Comparison of ENCODE assay signal across 10 mouse cellular contexts in genomic region chr11:102215511-102215910, GRCm38 (mm10). TPM values are rescaled to one million over a fixed set of nuclear protein-coding genes. Genes with fewer than 3 reads are reported as not detected.
A peak's percentile ranks its signal among the peaks of the same experiment; 100 is the strongest.
DNase-seq lines count a peak whose midpoint lies in the region; ATAC-seq and TF ChIP-seq lines count a peak whose summit lies in the region.
"Had no signal": no experiment of that assay in that cellular context is flagged by ENCODE, and none has a peak within 500 bp of the region (broad histone marks: within the 10 kb centered on the region; RNA-seq: fewer than 3 reads in every experiment).

No protein-coding gene starts in this region.

- TF ChIP-seq POLR2A in olfactory bulb, adult 2 months (IDR thresholded peaks at IDR 0.05; ENCODE audit: insufficient read depth, low read depth, low read length): no peak

- no peak for TF ChIP-seq CTCF in gastrocnemius, adult 2 months (IDR thresholded peaks at IDR 0.05)
- TF ChIP-seq CTCF in lung, postnatal 0 days (IDR thresholded peaks at IDR 0.05): no peak
- no peak for TF ChIP-seq CTCF in heart, postnatal 0 days (IDR thresholded peaks at IDR 0.05; ENCODE audit: low read depth)
- TF ChIP-seq CTCF in olfactory bulb, adult 2 months (IDR thresholded peaks at IDR 0.05; ENCODE audit: insufficient read depth, low read depth, low read length): no peak

- H3K27ac ChIP-seq in gastrocnemius, adult 2 months: peak overlapping the region; percentile 98
- peak overlapping the region; percentile 80 for H3K27ac ChIP-seq in lung, postnatal 0 days (ENCODE audit: low read length)
- peak overlapping the region; percentile 92 for H3K27ac ChIP-seq in heart, postnatal 0 days (ENCODE audit: low read depth)
- peak overlapping the region; percentile 87 for H3K27ac ChIP-seq in olfactory bulb, adult 2 months (ENCODE audit: insufficient read depth, low read depth, low read length)

- H3K4me1 ChIP-seq in lung, postnatal 0 days (ENCODE audit: insufficient read depth, low read depth, low read length): peaks cover 69% of the 10 kb centered on the region
- peaks cover 81% of the 10 kb centered on the region for H3K4me1 ChIP-seq in heart, postnatal 0 days (ENCODE audit: control insufficient read depth, insufficient read depth)
- H3K4me1 ChIP-seq in olfactory bulb, adult 2 months (ENCODE audit: control insufficient read depth, insufficient read depth, low read length): peaks cover 77% of the 10 kb centered on the region

- H3K4me2 ChIP-seq in lung, postnatal 0 days (replicated peaks; ENCODE audit: low read depth, low read length): peak overlapping the region; percentile 33
- H3K4me2 ChIP-seq in heart, postnatal 0 days (ENCODE audit: low read depth, low read length): peak overlapping the region; percentile 80

- no peaks in the 10 kb centered on the region for H3K9me3 ChIP-seq in lung, postnatal 0 days (ENCODE audit: low read length)
- no peaks in the 10 kb centered on the region for H3K9me3 ChIP-seq in heart, postnatal 0 days (replicated peaks; ENCODE audit: control insufficient read depth, low read length)

- H3K9ac ChIP-seq in lung, postnatal 0 days (replicated peaks; ENCODE audit: low read depth): no peak overlapping the region
- H3K9ac ChIP-seq in heart, postnatal 0 days (replicated peaks; ENCODE audit: low read depth, low read length): peak overlapping the region; percentile 22; the same call in 1 of the 2 replicates

- DNase-seq in gastrocnemius, adult 2 months: peak; percentile 43
- no peak for DNase-seq in gastrocnemius, postnatal 25 days
- no peak for DNase-seq in lung, postnatal 0 days (ENCODE audit: low spot score)
- DNase-seq in lung, postnatal 10 days: no peak
- DNase-seq in heart, postnatal 0 days (ENCODE audit: low spot score): no peak
- DNase-seq in gastrocnemius, postnatal 36 days: no peak
- DNase-seq in layer of hippocampus, postnatal 36 days: no peak
- DNase-seq: embryo, embryonic 11 days had no signal

- H3K36me3 ChIP-seq in lung, postnatal 0 days (ENCODE audit: insufficient read depth, low read length): no peaks in the 10 kb centered on the region
- H3K36me3 ChIP-seq in heart, postnatal 0 days (replicated peaks; ENCODE audit: control insufficient read depth, insufficient read depth, low read length): no peaks in the 10 kb centered on the region; the same call in 1 of the 2 replicates

- no peaks in the 10 kb centered on the region for H3K27me3 ChIP-seq in lung, postnatal 0 days (replicated peaks; ENCODE audit: insufficient read depth, low read length)
- no peaks in the 10 kb centered on the region for H3K27me3 ChIP-seq in heart, postnatal 0 days (ENCODE audit: control insufficient read depth, insufficient read depth, low read length)
- H3K27me3 ChIP-seq: CH12.LX had no signal

- no peak for ATAC-seq in lung, postnatal 0 days
- no peak for ATAC-seq in heart, postnatal 0 days (ENCODE audit: insufficient read depth, low read depth)

- H3K4me3 ChIP-seq in gastrocnemius, adult 2 months: peak overlapping the region; percentile 66
- no peak overlapping the region for H3K4me3 ChIP-seq in lung, postnatal 0 days (ENCODE audit: low read depth, low read length)
- peak overlapping the region; percentile 58 for H3K4me3 ChIP-seq in heart, postnatal 0 days (ENCODE audit: low read depth, low read length)
- H3K4me3 ChIP-seq in olfactory bulb, adult 2 months (ENCODE audit: insufficient read depth, low read depth, low read length): peak overlapping the region; percentile 52

- TF ChIP-seq EP300 in lung, postnatal 0 days (IDR thresholded peaks at IDR 0.05): no peak
- TF ChIP-seq EP300 in heart, postnatal 0 days (IDR thresholded peaks at IDR 0.05; ENCODE audit: low read depth): no peak

- 50% methylated on average over 11 of the region's 11 CpGs for WGBS in lung, postnatal 0 days
- 17% methylated on average over 11 of the region's 11 CpGs for WGBS in heart, postnatal 0 days
- 26% methylated on average over 11 of the region's 11 CpGs for WGBS in olfactory bulb, adult 2 months

- intact Hi-C loops in gastrocnemius, adult 2 months (cut with DNase I): no loop called here
- intact Hi-C loops in gastrocnemius, postnatal 36 days (cut with DNase I): no loop called here

RNA-seq across cellular contexts. Expression of gene Hdac5, which starts 14.5 kb away (rescaled TPM):
- 10 to 100 TPM; 78.3 to 78.7 TPM for total RNA-seq in gastrocnemius, adult 2 months (2021)
- total RNA-seq in gastrocnemius, postnatal 25 days (2021): 10 to 100 TPM; 61.8 to 63.6 TPM
- 65.6 and 79.0 TPM in 2 replicates for polyA plus RNA-seq in lung, postnatal 0 days (2015; fragmentation: Nextera tagmentation; extraction: Ambion mirVana)
- total RNA-seq in heart, postnatal 0 days (2014; rRNA removed; ENCODE audit: low replicate concordance): 194 and 287 TPM in 2 replicates
- 51.4 and 67.2 TPM in 2 replicates for polyA plus RNA-seq in heart, postnatal 0 days (2015; fragmentation: Nextera tagmentation; extraction: Ambion mirVana)
- polyA plus RNA-seq in olfactory bulb, adult 2 months (2012; ENCODE audit: insufficient read depth, insufficient read length, low replicate concordance, missing spikeins): 223 TPM in 1 of 2 replicates, not detected in the other
- total RNA-seq in gastrocnemius, postnatal 36 days (2021): 10 to 100 TPM; 62.2 to 78.7 TPM
- total RNA-seq in layer of hippocampus, postnatal 36 days (2021): 100 to 1,000 TPM; 227 to 234 TPM

RNA-seq across cellular contexts. Expression of gene G6pc3, which starts 26.1 kb away (rescaled TPM):
- 10 to 100 TPM; 50.3 to 53.0 TPM for total RNA-seq in gastrocnemius, adult 2 months (2021)
- 10 to 100 TPM; 37.8 to 44.5 TPM for total RNA-seq in gastrocnemius, postnatal 25 days (2021)
- 15.8 and 16.7 TPM in 2 replicates for polyA plus RNA-seq in lung, postnatal 0 days (2015; fragmentation: Nextera tagmentation; extraction: Ambion mirVana)
- 47.9 and 55.5 TPM in 2 replicates for total RNA-seq in heart, postnatal 0 days (2014; rRNA removed; ENCODE audit: low replicate concordance)
- polyA plus RNA-seq in heart, postnatal 0 days (2015; fragmentation: Nextera tagmentation; extraction: Ambion mirVana): 18.7 and 20.0 TPM in 2 replicates
- not detected in 2 replicates for polyA plus RNA-seq in olfactory bulb, adult 2 months (2012; ENCODE audit: insufficient read depth, insufficient read length, low replicate concordance, missing spikeins)
- 10 to 100 TPM; 45.6 TPM for total RNA-seq in gastrocnemius, postnatal 36 days (2021)
- total RNA-seq in layer of hippocampus, postnatal 36 days (2021): 10 to 100 TPM; 52.0 to 58.5 TPM

RNA-seq across cellular contexts. Expression of gene Lsm12, which starts 30.4 kb away (rescaled TPM):
- total RNA-seq in gastrocnemius, adult 2 months (2021): 100 to 1,000 TPM in 1 of 2 experiments, 10 to 100 TPM in 1; 95.3 to 106 TPM
- 10 to 100 TPM; 79.7 to 84.2 TPM for total RNA-seq in gastrocnemius, postnatal 25 days (2021)
- polyA plus RNA-seq in lung, postnatal 0 days (2015; fragmentation: Nextera tagmentation; extraction: Ambion mirVana): 74.7 and 79.9 TPM in 2 replicates
- 36.0 and 41.4 TPM in 2 replicates for total RNA-seq in heart, postnatal 0 days (2014; rRNA removed; ENCODE audit: low replicate concordance)
- 90.1 and 92.7 TPM in 2 replicates for polyA plus RNA-seq in heart, postnatal 0 days (2015; fragmentation: Nextera tagmentation; extraction: Ambion mirVana)
- polyA plus RNA-seq in olfactory bulb, adult 2 months (2012; ENCODE audit: insufficient read depth, insufficient read length, low replicate concordance, missing spikeins): not detected in 2 replicates
- total RNA-seq in gastrocnemius, postnatal 36 days (2021): 10 to 100 TPM; 86.6 to 89.2 TPM
- 10 to 100 TPM; 59.4 to 60.8 TPM for total RNA-seq in layer of hippocampus, postnatal 36 days (2021)

RNA-seq across cellular contexts. Expression of gene BC030867, which starts 33.2 kb away (rescaled TPM):
- total RNA-seq in gastrocnemius, adult 2 months (2021): not detected
- total RNA-seq in gastrocnemius, postnatal 25 days (2021): not detected
- 0.88 and 1.3 TPM in 2 replicates for polyA plus RNA-seq in lung, postnatal 0 days (2015; fragmentation: Nextera tagmentation; extraction: Ambion mirVana)
- 3.9 and 5.6 TPM in 2 replicates for total RNA-seq in heart, postnatal 0 days (2014; rRNA removed; ENCODE audit: low replicate concordance)
- 2.2 and 2.9 TPM in 2 replicates for polyA plus RNA-seq in heart, postnatal 0 days (2015; fragmentation: Nextera tagmentation; extraction: Ambion mirVana)
- not detected in 2 replicates for polyA plus RNA-seq in olfactory bulb, adult 2 months (2012; ENCODE audit: insufficient read depth, insufficient read length, low replicate concordance, missing spikeins)
- not detected for total RNA-seq in gastrocnemius, postnatal 36 days (2021)
- total RNA-seq in layer of hippocampus, postnatal 36 days (2021): 1 to 10 TPM in 1 of 2 experiments, under 1 TPM in 1; 0.58 to 1.5 TPM

RNA-seq across cellular contexts. Expression of gene Asb16, which starts 53.0 kb away (rescaled TPM):
- 10 to 100 TPM; 78.2 to 80.4 TPM for total RNA-seq in gastrocnemius, adult 2 months (2021)
- 10 to 100 TPM; 70.0 to 71.3 TPM for total RNA-seq in gastrocnemius, postnatal 25 days (2021)
- not detected in 2 replicates for polyA plus RNA-seq in lung, postnatal 0 days (2015; fragmentation: Nextera tagmentation; extraction: Ambion mirVana)
- 0.99 and 1.2 TPM in 2 replicates for total RNA-seq in heart, postnatal 0 days (2014; rRNA removed; ENCODE audit: low replicate concordance)
- polyA plus RNA-seq in heart, postnatal 0 days (2015; fragmentation: Nextera tagmentation; extraction: Ambion mirVana): 0.07 TPM in 2 replicates
- polyA plus RNA-seq in olfactory bulb, adult 2 months (2012; ENCODE audit: insufficient read depth, insufficient read length, low replicate concordance, missing spikeins): not detected in 2 replicates
- 10 to 100 TPM; 76.7 to 88.7 TPM for total RNA-seq in gastrocnemius, postnatal 36 days (2021)
- total RNA-seq in layer of hippocampus, postnatal 36 days (2021): 1 to 10 TPM; 1.0 to 1.2 TPM
- total RNA-seq: CH12.LX had no signal
